Mouse (Mus musculus) MEL (cell line): ENCODE data around the gene Otor. TPM values are rescaled to one million over a fixed set of nuclear protein-coding genes. Genes with fewer than 3 reads are reported as not detected.

Source experiments
- DNase-seq: peaks from one replicate; pipeline ENCODE4 v3.0.0; 2011; ENCODE audit warnings: low read depth, low spot score
- H3K27ac ChIP-seq: 2 replicates; pipeline ENCODE4 v1.5.1; 2012; ENCODE audit warnings: low read depth, mild to moderate bottlenecking, control low read depth, low read length, moderate library complexity; ENCODE audit not compliant: control insufficient read depth
- H3K27me3 ChIP-seq, 2 experiments: fragments of 150-350 bp in 1 of 2; sonication (generic) in 1 of 2; 2 replicates each; pipeline ENCODE4 v1.6.1; 2012; ENCODE audit warnings: low read length in 2 of 2, mild to moderate bottlenecking in 2 of 2, improper control_type of control experiment in 1 of 2, moderate library complexity in 1 of 2; ENCODE audit not compliant: insufficient read depth in 2 of 2, control insufficient read depth in 1 of 2
- H3K36me3 ChIP-seq, 2 experiments: 2 replicates each; pipeline ENCODE4 v1.6.1; 2012 to 2014; ENCODE audit warnings: low read length in 2 of 2, improper control_type of control experiment in 1 of 2, inconsistent platforms in 1 of 2, mild to moderate bottlenecking in 1 of 2; ENCODE audit not compliant: insufficient read depth in 2 of 2, control insufficient read depth in 1 of 2
- H3K4me1 ChIP-seq, 2 experiments: fragments of 150-350 bp in 1 of 2; sonication (generic) in 1 of 2; 2 replicates each; pipeline ENCODE4 v1.6.1; 2012; ENCODE audit warnings: low read length in 2 of 2, improper control_type of control experiment in 1 of 2, mild to moderate bottlenecking in 1 of 2; ENCODE audit not compliant: insufficient read depth in 2 of 2, control insufficient read depth in 1 of 2
- H3K4me3 ChIP-seq, 2 experiments: fragments of 150-350 bp in 1 of 2; sonication (generic) in 1 of 2; 2 replicates each; pipeline ENCODE4 v1.5.1; 2012; ENCODE audit warnings: low read depth in 2 of 2, low read length in 2 of 2, mild to moderate bottlenecking in 2 of 2, moderate library complexity in 2 of 2, control low read depth in 1 of 2, improper control_type of control experiment in 1 of 2; ENCODE audit not compliant: control insufficient read depth in 1 of 2, insufficient read depth in 1 of 2
- H3K79me2 ChIP-seq: 2 replicates; pipeline ENCODE4 v1.6.1; 2012; ENCODE audit warnings: mild to moderate bottlenecking, low read length, moderate library complexity; ENCODE audit not compliant: control insufficient read depth, poor library complexity, insufficient read depth
- H3K9ac ChIP-seq: 2 replicates; pipeline ENCODE4 v1.6.1; 2012; ENCODE audit warnings: low read depth, mild to moderate bottlenecking, control low read depth, low read length, moderate library complexity; ENCODE audit not compliant: control insufficient read depth, poor library complexity, severe bottlenecking
- H3K9me3 ChIP-seq: fragments of 150-350 bp; sonication (generic); replicated peaks from 2 replicates; pipeline ENCODE4 v1.6.1; 2012; ENCODE audit warnings: mild to moderate bottlenecking, low read length, improper control_type of control experiment, moderate library complexity; ENCODE audit not compliant: insufficient read depth
- BHLHE40 ChIP-seq: IDR thresholded peaks from 2 replicates; pipeline ENCODE4 v1.6.1; 2012; ENCODE audit warnings: low read depth, mild to moderate bottlenecking, inconsistent platforms, low read length, improper control_type of control experiment, borderline replicate concordance
- ELF1 ChIP-seq: IDR thresholded peaks from 2 replicates; pipeline ENCODE4 v1.6.1; 2014; ENCODE audit warnings: low read depth, mild to moderate bottlenecking, inconsistent platforms, low read length, improper control_type of control experiment, moderate library complexity
- HCFC1 ChIP-seq: IDR thresholded peaks from 2 replicates; pipeline ENCODE4 v1.6.1; 2012; ENCODE audit warnings: low read depth, mild to moderate bottlenecking, inconsistent platforms, low read length, improper control_type of control experiment, moderate library complexity
- KAT2A ChIP-seq: conservative IDR thresholded peaks from 2 replicates; pipeline ENCODE4 v1.6.1; 2012; ENCODE audit warnings: low read depth, low read length, improper control_type of control experiment, inconsistent platforms
- MXI1 ChIP-seq: IDR thresholded peaks from 2 replicates; pipeline ENCODE4 v1.6.1; 2011; ENCODE audit warnings: mild to moderate bottlenecking, low read depth, low read length, improper control_type of control experiment
- MYB ChIP-seq: IDR thresholded peaks from 2 replicates; pipeline ENCODE4 v1.6.1; 2011; ENCODE audit warnings: mild to moderate bottlenecking, low read depth, low read length, improper control_type of control experiment
- MYC ChIP-seq: IDR thresholded peaks from 2 replicates; pipeline ENCODE4 v1.6.1; 2011; ENCODE audit warnings: low read depth, mild to moderate bottlenecking, low read length, improper control_type of control experiment, moderate library complexity
- NELFE ChIP-seq: IDR thresholded peaks from 2 replicates; pipeline ENCODE4 v1.6.1; 2011; ENCODE audit warnings: low read depth, low read length, improper control_type of control experiment
- NRF1 ChIP-seq: IDR thresholded peaks from 2 replicates; pipeline ENCODE4 v1.6.1; 2014; ENCODE audit warnings: low read depth, mild to moderate bottlenecking, inconsistent platforms, low read length, improper control_type of control experiment, moderate library complexity; ENCODE audit not compliant: poor library complexity, insufficient read depth, severe bottlenecking
- POLR2A ChIP-seq, 2 experiments: IDR thresholded peaks; 2 replicates each; pipeline ENCODE4 v1.6.1; 2011 to 2012; ENCODE audit warnings: low read length in 2 of 2, mild to moderate bottlenecking in 2 of 2, control low read depth in 1 of 2, improper control_type of control experiment in 1 of 2, low read depth in 1 of 2, moderate library complexity in 1 of 2; ENCODE audit not compliant: control insufficient read depth in 1 of 2, insufficient read depth in 1 of 2, poor library complexity in 1 of 2
- POLR2AphosphoS5 ChIP-seq: IDR thresholded peaks from 2 replicates; pipeline ENCODE4 v1.6.1; 2012; ENCODE audit warnings: low read depth, borderline replicate concordance, mild to moderate bottlenecking, inconsistent platforms, low read length, moderate library complexity, mixed read lengths
- SIN3A ChIP-seq: IDR thresholded peaks from 2 replicates; pipeline ENCODE4 v1.6.1; 2012; ENCODE audit warnings: low read length, improper control_type of control experiment, inconsistent platforms
- SMC3 ChIP-seq: IDR thresholded peaks from 2 replicates; pipeline ENCODE4 v1.6.1; 2011; ENCODE audit warnings: low read depth, low read length, improper control_type of control experiment
- TAL1 ChIP-seq: IDR thresholded peaks from 2 replicates; pipeline ENCODE4 v1.6.1; 2012; ENCODE audit warnings: mild to moderate bottlenecking, inconsistent platforms, low read length, moderate library complexity, mixed read lengths
- TBP ChIP-seq: IDR thresholded peaks from 2 replicates; pipeline ENCODE4 v1.8.0; 2011; ENCODE audit warnings: low read depth, low read length, improper control_type of control experiment
- TCF12 ChIP-seq: IDR thresholded peaks from 2 replicates; pipeline ENCODE4 v1.6.1; 2014; ENCODE audit warnings: low read depth, mild to moderate bottlenecking, inconsistent platforms, low read length, improper control_type of control experiment, moderate library complexity
- USF1 ChIP-seq: IDR thresholded peaks from 2 replicates; pipeline ENCODE4 v1.6.1; 2014; ENCODE audit warnings: low read depth, mild to moderate bottlenecking, inconsistent platforms, low read length, improper control_type of control experiment, moderate library complexity
- USF2 ChIP-seq, 2 experiments: IDR thresholded peaks; 2 replicates each; pipeline ENCODE4 v1.6.1; 2011 to 2012; ENCODE audit warnings: improper control_type of control experiment in 2 of 2, low read length in 2 of 2, borderline replicate concordance in 1 of 2, inconsistent platforms in 1 of 2, low read depth in 1 of 2, mild to moderate bottlenecking in 1 of 2; ENCODE audit not compliant: insufficient read depth in 1 of 2
- ZC3H11A ChIP-seq: IDR thresholded peaks from 2 replicates; pipeline ENCODE4 v1.6.1; 2012; ENCODE audit warnings: low read depth, mild to moderate bottlenecking, inconsistent platforms, low read length, improper control_type of control experiment
- polyA plus RNA-seq, 2 experiments: library from polyadenylated mRNA; stranded (reverse) in 1 of 2; unstranded in 1 of 2; fragments of >175 nt in 1 of 2; fragments of >200 nt in 1 of 2; gene quantifications; 2 replicates each; pipeline versions ENCODE4 v1.2.1 to v1.2.4; 2012; ENCODE audit warnings: low replicate concordance in 2 of 2, low read depth in 1 of 2; ENCODE audit not compliant: insufficient read length in 2 of 2, insufficient read depth in 1 of 2, missing spikeins in 1 of 2
- total RNA-seq: library from RNA; depleted of rRNA; stranded (reverse); fragments of 300-350 nt; gene quantifications from 2 replicates; pipeline ENCODE4 v1.2.3, GENCODE M21; 2012

Otor gene
- total and polyA plus RNA-seq, 3 experiments: not detected

DNA sequence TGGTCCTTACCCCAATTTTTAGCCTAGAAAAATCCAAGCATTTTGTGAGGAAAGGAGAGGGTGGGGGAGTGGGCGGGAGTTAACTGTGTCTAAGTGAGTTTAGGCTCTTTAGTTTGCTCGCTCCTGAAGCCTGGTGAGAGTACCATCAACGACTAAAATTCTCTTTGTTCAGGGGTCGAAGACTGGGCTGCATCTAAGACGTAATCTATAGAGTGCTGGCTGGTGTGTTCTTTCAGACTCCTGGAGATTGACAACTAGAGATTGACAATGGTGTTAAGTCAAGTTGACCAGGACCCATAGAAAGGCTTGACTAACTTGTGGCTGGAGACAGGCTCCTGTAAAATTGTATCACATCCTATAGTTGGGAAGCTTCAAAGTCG, 15.9 kb upstream of the Otor start:
- DNase-seq: no peak
- peak overlapping the region; percentile 51 for H3K9ac ChIP-seq
- H3K79me2 ChIP-seq: peaks cover 10% of the 10 kb centered on the region
- peaks cover 0 to 3% of the 10 kb centered on the region in 2 experiments; a peak in 3 of 4 replicates for H3K27me3 ChIP-seq
- peaks cover 3% of the 10 kb centered on the region in 2 experiments; a peak in 3 of 4 replicates for H3K36me3 ChIP-seq
- no peak overlapping the region for H3K27ac ChIP-seq
- H3K9me3 ChIP-seq: no peaks in the 10 kb centered on the region
- H3K4me1 ChIP-seq: peaks cover 0 to 7% of the 10 kb centered on the region in 2 experiments; a peak in 2 of 4 replicates
- H3K4me3 ChIP-seq: peak overlapping the region; percentile 57 to 93
- TF ChIP-seq POLR2A (IDR thresholded peaks at IDR 0.05; ENCODE audit: control insufficient read depth in 1 of 2, insufficient read depth in 1 of 2, low read depth in 1 of 2, low read length in 2 of 2, poor library complexity in 1 of 2) (no peak), TAL1 (no peak), KAT2A (no peak), ELF1 (no peak), ZC3H11A (no peak), USF2 (IDR thresholded peaks at IDR 0.05; ENCODE audit: borderline replicate concordance in 1 of 2, insufficient read depth in 1 of 2, low read depth in 1 of 2, low read length in 2 of 2) (no peak), POLR2AphosphoS5 (no peak)

GRCm38 (mm10) chr2:143062812-143063792, 15.2 kb upstream of the Otor start, which contains the start of gene Snrpb2:
TSS of gene Snrpb2 (plus strand) at chr2:143063039.
- Histone ChIP-seq H3K36me3 (peaks cover 3% of the 10 kb centered on the region in 2 experiments; a peak in 3 of 4 replicates), H3K27ac (peak within 1 kb of the TSS; percentile 11; the same call in 1 of the 2 replicates), H3K27me3 (peaks cover 0 to 3% of the 10 kb centered on the region in 2 experiments; a peak in 3 of 4 replicates), H3K4me1 (peaks cover 0 to 7% of the 10 kb centered on the region in 2 experiments; a peak in 2 of 4 replicates), H3K9ac (peak within 1 kb of the TSS; percentile 88), H3K4me3 (peak within 1 kb of the TSS; percentile 80 to 93), H3K79me2 (peaks cover 10% of the 10 kb centered on the region), H3K9me3 (no peaks in the 10 kb centered on the region)
- no peak for TF ChIP-seq MYC
- peak; percentile 63; the same call in 1 of the 2 replicates for TF ChIP-seq TCF12
- peak; percentile 67 for TF ChIP-seq MXI1
- peak; percentile 56 to 75; a peak in 2 of 4 replicates for TF ChIP-seq POLR2A (IDR thresholded peaks at IDR 0.05; ENCODE audit: control insufficient read depth in 1 of 2, insufficient read depth in 1 of 2, low read depth in 1 of 2, low read length in 2 of 2, poor library complexity in 1 of 2)
- peak; percentile 96 for TF ChIP-seq SIN3A
- peak; percentile 97 for TF ChIP-seq HCFC1
- peak; percentile 96 for TF ChIP-seq ELF1
- peak; percentile 71 for TF ChIP-seq NRF1
- TF ChIP-seq SMC3: no peak
- TF ChIP-seq USF2 (IDR thresholded peaks at IDR 0.05; ENCODE audit: borderline replicate concordance in 1 of 2, insufficient read depth in 1 of 2, low read depth in 1 of 2, low read length in 2 of 2): no peak
- TF ChIP-seq USF1: peak; percentile 6; the same call in 1 of the 2 replicates
- no peak for TF ChIP-seq MYB
- TF ChIP-seq NELFE: peak; percentile 80
- TF ChIP-seq BHLHE40: 0 out of 2 replicates have a peak, but pooled peaks have one; percentile 23
- peak; percentile 70 for TF ChIP-seq TBP
- peak; percentile 72; the same call in 1 of the 2 replicates for TF ChIP-seq KAT2A
- TF ChIP-seq TAL1: no peak
- DNase-seq: peak; percentile 93
